Mouse (Mus musculus) cerebellum, adult 9-10 months (tissue): Measurements from ENCODE around the gene Ccdc78.

Experiments
- DNase-seq: peaks from one replicate; pipeline ENCODE4 v3.0.0; 2022

Gene Ccdc78

GRCm38 (mm10) chr17:25817662-25818061 is 31.3 kb downstream of the Ccdc78 start:
- no peak for DNase-seq

GRCm38 (mm10) chr17:25818851-25819780 is 32.7 kb downstream of the Ccdc78 start:
- no peak for DNase-seq

GRCm38 (mm10) chr17:25823452-25823851 is 37.1 kb downstream of the Ccdc78 start, which contains the start of gene Wdr24:
Gene Wdr24 (plus strand): TSS chr17:25823627.
- DNase-seq = peak; percentile 88

- no peak for DNase-seq
Measured at GRCm38 (mm10) chr17:25824362-25825142, 38.2 kb downstream of the Ccdc78 start.

- no peak for DNase-seq
Measured at GRCm38 (mm10) chr17:25825311-25825710, 38.9 kb downstream of the Ccdc78 start.

GRCm38 (mm10) chr17:25825984-25826570 is 39.7 kb downstream of the Ccdc78 start:
- DNase-seq = no peak

- no peak for DNase-seq
Measured at GRCm38 (mm10) chr17:25827011-25827410, 40.6 kb downstream of the Ccdc78 start.

- no peak for DNase-seq
Measured at GRCm38 (mm10) chr17:25827546-25828222, 41.3 kb downstream of the Ccdc78 start.

- DNase-seq = no peak
Measured at GRCm38 (mm10) chr17:25828223-25828594, 41.8 kb downstream of the Ccdc78 start.

- DNase-seq = peak; percentile 85
Measured at GRCm38 (mm10) chr17:25828712-25829557, 42.6 kb downstream of the Ccdc78 start, which contains the start of gene Jmjd8. Gene Jmjd8 (plus strand): TSS chr17:25828867.

- DNase-seq = peak; percentile 62
Measured at GRCm38 (mm10) chr17:25829558-25830017, 43.2 kb downstream of the Ccdc78 start.

GRCm38 (mm10) chr17:25830200-25830753 is 43.9 kb downstream of the Ccdc78 start:
- DNase-seq = peak; percentile 57

- peak; percentile 53 for DNase-seq
Measured at GRCm38 (mm10) chr17:25830806-25831431, 44.5 kb downstream of the Ccdc78 start.

- DNase-seq = peak; percentile 77
Measured at GRCm38 (mm10) chr17:25831451-25832281, 45.3 kb downstream of the Ccdc78 start.

GRCm38 (mm10) chr17:25832436-25833290 is 46.3 kb downstream of the Ccdc78 start:
- DNase-seq = peak; percentile 99

GRCm38 (mm10) chr17:25833291-25833663 is 46.9 kb downstream of the Ccdc78 start, which contains the start of gene Stub1:
Gene Stub1 (minus strand): TSS chr17:25833404.
- no peak for DNase-seq

- peak; percentile 74 for DNase-seq
Measured at GRCm38 (mm10) chr17:25833961-25834594, 47.7 kb downstream of the Ccdc78 start.

- peak; percentile 69 for DNase-seq
Measured at GRCm38 (mm10) chr17:25834595-25835222, 48.3 kb downstream of the Ccdc78 start.
